Mouse (Mus musculus): ENCODE measurements around the gene Zrsr1. TPM values are rescaled to one million over a fixed set of nuclear protein-coding genes. Genes with fewer than 3 reads are reported as not detected.
A peak's percentile ranks its signal among the peaks of the same experiment; 100 is the strongest.

The Zrsr1 gene
- polyA plus RNA-seq, 1 experiment from 2014 or later: 3.1 TPM

DNA sequence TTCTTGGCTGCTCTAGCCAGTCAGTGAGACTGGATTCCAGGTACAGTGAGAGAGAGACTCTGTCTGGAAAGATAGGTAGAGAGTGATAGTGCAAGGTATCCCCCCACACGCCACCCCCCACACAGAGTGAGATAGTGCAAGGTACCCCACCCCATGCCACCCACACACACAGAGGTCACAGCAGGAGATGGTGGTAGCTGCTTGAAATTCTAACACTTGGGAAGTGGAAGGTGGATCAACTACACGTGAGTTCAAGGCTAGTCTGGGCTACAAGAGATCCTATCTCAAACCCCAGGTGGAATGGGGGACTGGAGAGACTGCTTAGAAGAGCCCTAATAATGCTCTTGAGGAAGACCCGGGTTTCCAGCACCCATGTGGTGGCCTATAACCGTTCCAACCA lies 9.2 kb downstream of the Zrsr1 start:
- peak overlapping the region; percentile 98 for H3K27ac ChIP-seq (ENCODE audit: low read length)
- peaks cover 20% of the 10 kb centered on the region for H3K4me1 ChIP-seq (ENCODE audit: control insufficient read depth, low read depth, low read length)
- 18% methylated on average over 4 of the region's 4 CpGs for WGBS (ENCODE audit: insufficient replicate concordance)
- no peaks in the 10 kb centered on the region for H3K9me3 ChIP-seq (replicated peaks; ENCODE audit: control insufficient read depth, low read length)
- peak overlapping the region; percentile 64 for H3K4me2 ChIP-seq (ENCODE audit: low read depth, low read length)
- ATAC-seq (ENCODE audit: low read depth): no peak
- H3K9ac ChIP-seq (ENCODE audit: low read depth, low read length): peak overlapping the region; percentile 78
- H3K4me3 ChIP-seq (ENCODE audit: low read depth, low read length): peak overlapping the region; percentile 76
- H3K27me3 ChIP-seq (ENCODE audit: control insufficient read depth, insufficient read depth, low read depth, low read length): no peaks in the 10 kb centered on the region
- peaks cover 7% of the 10 kb centered on the region for H3K36me3 ChIP-seq (ENCODE audit: control insufficient read depth, insufficient read depth)

- 1% methylated on average over 12 of the region's 12 CpGs for WGBS (ENCODE audit: insufficient replicate concordance)
- H3K9ac ChIP-seq (ENCODE audit: low read depth, low read length): peak overlapping the region; percentile 78
- no peaks in the 10 kb centered on the region for H3K9me3 ChIP-seq (replicated peaks; ENCODE audit: control insufficient read depth, low read length)
- H3K4me3 ChIP-seq (ENCODE audit: low read depth, low read length): peak overlapping the region; percentile 76
- peak overlapping the region; percentile 98 for H3K27ac ChIP-seq (ENCODE audit: low read length)
- peak; percentile 25 for ATAC-seq (ENCODE audit: low read depth)
- peaks cover 7% of the 10 kb centered on the region for H3K36me3 ChIP-seq (ENCODE audit: control insufficient read depth, insufficient read depth)
- peak overlapping the region; percentile 64 for H3K4me2 ChIP-seq (ENCODE audit: low read depth, low read length)
- no peaks in the 10 kb centered on the region for H3K27me3 ChIP-seq (ENCODE audit: control insufficient read depth, insufficient read depth, low read depth, low read length)
- H3K4me1 ChIP-seq (ENCODE audit: control insufficient read depth, low read depth, low read length): peaks cover 17% of the 10 kb centered on the region
Observed at GRCm38 (mm10) chr11:22981543-22981950, 9.7 kb downstream of the Zrsr1 start.

DNA sequence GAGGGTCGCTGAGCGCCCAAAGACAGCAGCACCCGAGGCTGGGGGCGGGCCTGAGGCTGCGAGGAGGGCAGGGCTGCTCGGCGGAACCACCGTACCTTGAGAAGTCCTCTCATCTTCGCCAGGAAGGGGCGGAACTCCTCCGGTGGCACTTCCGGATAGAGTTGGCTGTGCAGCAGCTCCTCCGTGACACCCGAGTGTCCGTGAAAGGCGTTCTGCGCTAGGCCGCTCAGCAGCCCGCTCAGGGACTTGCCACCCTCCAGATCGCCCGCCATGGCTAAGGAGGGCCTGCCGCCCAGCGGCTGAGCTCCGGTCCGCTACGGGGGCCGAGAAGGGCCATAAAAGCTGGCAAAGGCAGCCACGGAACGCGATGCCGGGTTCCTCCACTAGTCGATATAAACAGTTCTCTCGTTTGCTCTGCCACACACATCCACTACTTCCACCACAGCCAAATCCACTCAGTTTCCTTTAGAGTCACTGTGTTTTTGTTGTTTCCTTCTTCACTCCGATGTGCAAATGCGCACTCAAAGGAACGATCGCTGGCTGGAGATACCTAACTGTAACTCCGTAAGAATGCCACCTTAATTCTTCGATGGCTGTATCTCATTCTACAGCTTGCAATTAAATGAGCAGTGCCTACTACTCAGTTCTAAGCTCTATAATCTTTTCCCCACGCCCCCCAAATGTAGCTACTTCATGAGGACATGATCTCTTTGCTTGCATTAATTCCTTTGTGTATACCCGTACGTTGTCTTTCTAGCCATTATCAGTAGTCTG lies 10.4 kb downstream of the Zrsr1 start, which contains the start of the genes Gm28048 and Commd1:
Gene Gm28048 (minus strand): TSS at position 107 of the 774 bp plus-strand sequence.
Gene Commd1 (minus strand): TSS at position 399 of the 774 bp plus-strand sequence.
- H3K27ac ChIP-seq (ENCODE audit: low read length): peak within 1 kb of the TSS; percentile 98
- no peaks in the 10 kb centered on the region for H3K9me3 ChIP-seq (replicated peaks; ENCODE audit: control insufficient read depth, low read length)
- no peaks in the 10 kb centered on the region for H3K27me3 ChIP-seq (ENCODE audit: control insufficient read depth, insufficient read depth, low read depth, low read length)
- peak; percentile 89 for ATAC-seq (ENCODE audit: low read depth)
- peak within 1 kb of the TSS; percentile 64 for H3K4me2 ChIP-seq (ENCODE audit: low read depth, low read length)
- peak within 1 kb of the TSS; percentile 78 for H3K9ac ChIP-seq (ENCODE audit: low read depth, low read length)
- WGBS (ENCODE audit: insufficient replicate concordance): 2% methylated on average over 42 of the region's 42 CpGs
- peaks cover 5% of the 10 kb centered on the region; the same call in 1 of the 2 replicates for H3K36me3 ChIP-seq (ENCODE audit: control insufficient read depth, insufficient read depth)
- peak within 1 kb of the TSS; percentile 76 for H3K4me3 ChIP-seq (ENCODE audit: low read depth, low read length)
- peaks cover 17% of the 10 kb centered on the region for H3K4me1 ChIP-seq (ENCODE audit: control insufficient read depth, low read depth, low read length)

- H3K27ac ChIP-seq (ENCODE audit: low read length): no peak overlapping the region
- peaks cover 5% of the 10 kb centered on the region; the same call in 1 of the 2 replicates for H3K36me3 ChIP-seq (ENCODE audit: control insufficient read depth, insufficient read depth)
- peak overlapping the region; percentile 64; the same call in 1 of the 2 replicates for H3K4me2 ChIP-seq (ENCODE audit: low read depth, low read length)
- WGBS (ENCODE audit: insufficient replicate concordance): 68% methylated on average over 6 of the region's 6 CpGs
- peaks cover 17% of the 10 kb centered on the region for H3K4me1 ChIP-seq (ENCODE audit: control insufficient read depth, low read depth, low read length)
- no peak overlapping the region for H3K9ac ChIP-seq (ENCODE audit: low read depth, low read length)
- H3K4me3 ChIP-seq (ENCODE audit: low read depth, low read length): no peak overlapping the region
- ATAC-seq (ENCODE audit: low read depth): no peak
- no peaks in the 10 kb centered on the region for H3K27me3 ChIP-seq (ENCODE audit: control insufficient read depth, insufficient read depth, low read depth, low read length)
- H3K9me3 ChIP-seq (replicated peaks; ENCODE audit: control insufficient read depth, low read length): no peaks in the 10 kb centered on the region
Observed at GRCm38 (mm10) chr11:22982846-22983245, 11.0 kb downstream of the Zrsr1 start.

- Histone ChIP-seq H3K27me3 (ENCODE audit: control insufficient read depth, insufficient read depth, low read depth, low read length) (no peaks in the 10 kb centered on the region), H3K4me3 (ENCODE audit: low read depth, low read length) (no peak overlapping the region), H3K9me3 (replicated peaks; ENCODE audit: control insufficient read depth, low read length) (no peaks in the 10 kb centered on the region), H3K27ac (ENCODE audit: low read length) (no peak overlapping the region), H3K36me3 (ENCODE audit: control insufficient read depth, insufficient read depth) (no peaks in the 10 kb centered on the region), H3K4me2 (ENCODE audit: low read depth, low read length) (no peak overlapping the region), H3K9ac (ENCODE audit: low read depth, low read length) (no peak overlapping the region), H3K4me1 (ENCODE audit: control insufficient read depth, low read depth, low read length) (peaks cover 13% of the 10 kb centered on the region)
- 68% methylated on average over 3 of the region's 3 CpGs for WGBS (ENCODE audit: insufficient replicate concordance)
- ATAC-seq (ENCODE audit: low read depth): no peak
Observed at GRCm38 (mm10) chr11:22985510-22985909, 13.7 kb downstream of the Zrsr1 start.

- H3K27ac ChIP-seq (ENCODE audit: low read length): no peak overlapping the region
- no peaks in the 10 kb centered on the region for H3K36me3 ChIP-seq (ENCODE audit: control insufficient read depth, insufficient read depth)
- no peaks in the 10 kb centered on the region for H3K27me3 ChIP-seq (ENCODE audit: control insufficient read depth, insufficient read depth, low read depth, low read length)
- no peak overlapping the region for H3K4me2 ChIP-seq (ENCODE audit: low read depth, low read length)
- no peak for ATAC-seq (ENCODE audit: low read depth)
- no peak overlapping the region for H3K9ac ChIP-seq (ENCODE audit: low read depth, low read length)
- H3K4me1 ChIP-seq (ENCODE audit: control insufficient read depth, low read depth, low read length): peaks cover 11% of the 10 kb centered on the region
- no peak overlapping the region for H3K4me3 ChIP-seq (ENCODE audit: low read depth, low read length)
- no peaks in the 10 kb centered on the region for H3K9me3 ChIP-seq (replicated peaks; ENCODE audit: control insufficient read depth, low read length)
- 40% methylated on average over 2 of the region's 2 CpGs for WGBS (ENCODE audit: insufficient replicate concordance)
Observed at GRCm38 (mm10) chr11:22987357-22987756, 15.6 kb downstream of the Zrsr1 start.

- H3K27me3 ChIP-seq (ENCODE audit: control insufficient read depth, insufficient read depth, low read depth, low read length): no peaks in the 10 kb centered on the region
- peak overlapping the region; percentile 85 for H3K9ac ChIP-seq (ENCODE audit: low read depth, low read length)
- peak overlapping the region; percentile 91 for H3K27ac ChIP-seq (ENCODE audit: low read length)
- peaks cover 11% of the 10 kb centered on the region for H3K36me3 ChIP-seq (ENCODE audit: control insufficient read depth, insufficient read depth)
- peak overlapping the region; percentile 84 for H3K4me2 ChIP-seq (ENCODE audit: low read depth, low read length)
- H3K9me3 ChIP-seq (replicated peaks; ENCODE audit: control insufficient read depth, low read length): no peaks in the 10 kb centered on the region
- 46% methylated on average over 1 of the region's 1 CpGs for WGBS (ENCODE audit: insufficient replicate concordance)
- peak overlapping the region; percentile 95 for H3K4me3 ChIP-seq (ENCODE audit: low read depth, low read length)
- H3K4me1 ChIP-seq (ENCODE audit: control insufficient read depth, low read depth, low read length): peaks cover 11% of the 10 kb centered on the region
- no peak for ATAC-seq (ENCODE audit: low read depth)
Observed at GRCm38 (mm10) chr11:22989786-22990185, 18.0 kb downstream of the Zrsr1 start.

GRCm38 (mm10) chr11:22990393-22991126 lies 18.8 kb downstream of the Zrsr1 start, which contains the start of gene Cct4:
TSS of gene Cct4 (plus strand) at chr11:22990519.
- Histone ChIP-seq H3K27ac (ENCODE audit: low read length) (peak within 1 kb of the TSS; percentile 91), H3K4me2 (ENCODE audit: low read depth, low read length) (peak within 1 kb of the TSS; percentile 84), H3K27me3 (ENCODE audit: control insufficient read depth, insufficient read depth, low read depth, low read length) (no peaks in the 10 kb centered on the region), H3K36me3 (ENCODE audit: control insufficient read depth, insufficient read depth) (peaks cover 17% of the 10 kb centered on the region), H3K9me3 (replicated peaks; ENCODE audit: control insufficient read depth, low read length) (no peaks in the 10 kb centered on the region), H3K4me3 (ENCODE audit: low read depth, low read length) (peak within 1 kb of the TSS; percentile 95), H3K9ac (ENCODE audit: low read depth, low read length) (peak within 1 kb of the TSS; percentile 85), H3K4me1 (ENCODE audit: control insufficient read depth, low read depth, low read length) (peaks cover 11% of the 10 kb centered on the region)
- peak; percentile 99 for ATAC-seq (ENCODE audit: low read depth)
- WGBS (ENCODE audit: insufficient replicate concordance): under 1% methylated on average over 66 of the region's 66 CpGs

All from liver, embryonic 16.5 days (tissue).